Mouse (Mus musculus) heart, adult 2 months (tissue): ENCODE data around the gene Ctnnb1. TPM values are rescaled to one million over a fixed set of nuclear protein-coding genes. Genes with fewer than 3 reads are reported as not detected.
"Not testable (repeated sequence)": the region's sequence is repeated elsewhere in the genome, so short reads cannot be mapped to it uniquely, and the experiment has no call there.

Experiments
- DNase-seq, 2 experiments: peaks; one replicate each; pipeline ENCODE4 v3.0.0; 2021
- H3K27ac ChIP-seq: fragments of 200-600 bp; 2 replicates; pipeline ENCODE4 v1.8.1; 2022
- H3K27me3 ChIP-seq: fragments of 200-500 bp; 2 replicates; pipeline ENCODE4 v1.6.1; 2012; ENCODE audit warnings: mild to moderate bottlenecking, low read length, inconsistent platforms, mixed read lengths; ENCODE audit not compliant: control insufficient read depth, insufficient read depth
- H3K36me3 ChIP-seq: fragments of 200-500 bp; 2 replicates; pipeline ENCODE4 v1.6.1; 2012; ENCODE audit warnings: low read length, inconsistent platforms; ENCODE audit not compliant: control insufficient read depth, insufficient read depth
- H3K4me1 ChIP-seq: fragments of 200-500 bp; 2 replicates; pipeline ENCODE4 v1.6.1; 2011; ENCODE audit warnings: low read length; ENCODE audit not compliant: control insufficient read depth, insufficient read depth
- H3K4me3 ChIP-seq: fragments of 200-600 bp; 2 replicates; pipeline ENCODE4 v1.8.1; 2022
- H3K79me2 ChIP-seq: fragments of 200-500 bp; replicated peaks from 2 replicates; pipeline ENCODE4 v1.6.1; 2012; ENCODE audit warnings: mild to moderate bottlenecking, inconsistent platforms, low read length, moderate library complexity, mixed read lengths; ENCODE audit not compliant: control insufficient read depth, insufficient read depth
- H3K9ac ChIP-seq: fragments of 200-500 bp; 2 replicates; pipeline ENCODE4 v1.6.1; 2012; ENCODE audit warnings: low read depth, mild to moderate bottlenecking, control low read depth, inconsistent platforms, low read length, mixed read lengths
- CTCF ChIP-seq: fragments of 200-600 bp; IDR thresholded peaks from 2 replicates; pipeline ENCODE4 v1.8.1; 2022; ENCODE audit warnings: antibody characterized with exemption, mild to moderate bottlenecking, moderate library complexity
- EP300 ChIP-seq: fragments of 200-500 bp; IDR thresholded peaks from 2 replicates; pipeline ENCODE4 v1.6.1; 2011; ENCODE audit warnings: low read depth, low read length, control low read depth; ENCODE audit not compliant: insufficient read depth
- POLR2A ChIP-seq: fragments of 200-500 bp; IDR thresholded peaks from 2 replicates; pipeline ENCODE4 v1.6.1; 2011; ENCODE audit warnings: mild to moderate bottlenecking, low read depth, low read length, control low read depth; ENCODE audit not compliant: insufficient read depth
- WGBS: fragments of 180-500 bp; shearing (Covaris S2); methylation state at CpG from one replicate; pipeline ENCODE4 v1.1.7; 2018; 5-methylcytosine and 5-hydroxymethylcytosine counted together
- intact Hi-C: fragments of 180-260 bp; cut with DNase I; formaldehyde crosslinking; loops from one replicate; pipeline ENCODE4 v1.15.1; 2025
- polyA plus RNA-seq: library from polyadenylated mRNA; depleted of rRNA; stranded (reverse); fragments of >200 nt; gene quantifications from 2 replicates; pipeline ENCODE4 v1.2.3, GENCODE M21; 2012
- total RNA-seq, 2 experiments: library from RNA; stranded (reverse); gene quantifications; 2 replicates each; pipeline ENCODE4 v1.2.3; 2021

Gene Ctnnb1
- total and polyA plus RNA-seq, 3 experiments: 138 to 431 (median 382) TPM

DNA sequence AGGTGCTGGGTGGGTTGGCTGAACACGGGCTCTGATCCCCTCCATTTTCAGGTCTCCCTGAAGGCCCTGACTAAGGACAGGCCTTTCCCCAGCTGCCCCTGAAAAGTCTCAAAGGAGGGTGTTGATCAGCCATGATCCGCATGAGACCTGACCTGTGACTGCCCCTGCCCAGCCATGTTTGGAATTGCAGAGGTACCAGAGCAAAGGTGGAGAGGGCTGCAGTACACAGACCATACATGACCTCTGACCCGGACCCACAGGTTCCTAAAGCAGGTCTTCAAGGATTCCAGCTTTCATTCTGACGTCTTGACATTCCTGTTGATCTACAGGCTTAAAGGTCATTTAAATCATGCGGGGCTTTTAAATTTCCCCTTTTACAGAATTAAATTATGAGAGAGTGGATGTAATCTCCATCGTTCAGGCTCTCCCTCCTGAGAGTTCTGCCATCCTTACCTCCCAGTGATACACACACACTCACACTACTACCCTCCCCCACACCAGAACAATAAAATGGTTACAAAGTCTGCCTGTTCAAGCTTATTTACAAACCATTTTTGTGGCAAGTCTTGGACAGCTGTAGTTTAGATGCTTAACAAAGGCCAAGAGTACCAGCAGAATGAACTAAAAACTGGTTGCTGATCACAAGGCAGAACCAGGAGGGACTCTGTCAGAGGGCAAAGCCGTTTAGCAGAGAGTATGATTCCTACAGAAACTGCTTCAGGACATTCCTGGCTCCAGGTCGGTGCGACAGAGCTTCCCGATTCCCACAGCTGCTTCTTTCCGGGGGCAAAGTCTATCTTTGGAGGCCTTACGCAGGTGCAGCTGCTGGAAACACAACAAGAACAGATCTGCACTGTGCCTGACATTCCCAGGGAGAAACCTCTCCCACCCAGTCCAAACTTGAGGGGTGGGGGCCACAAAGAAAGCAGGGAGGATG, 28.4 kb upstream of the Ctnnb1 start:
- no peaks in the 10 kb centered on the region for H3K36me3 ChIP-seq
- TF ChIP-seq EP300 (no peak), POLR2A (no peak), CTCF (no peak)
- WGBS: 71% methylated on average over 12 of the region's 12 CpGs

DNA sequence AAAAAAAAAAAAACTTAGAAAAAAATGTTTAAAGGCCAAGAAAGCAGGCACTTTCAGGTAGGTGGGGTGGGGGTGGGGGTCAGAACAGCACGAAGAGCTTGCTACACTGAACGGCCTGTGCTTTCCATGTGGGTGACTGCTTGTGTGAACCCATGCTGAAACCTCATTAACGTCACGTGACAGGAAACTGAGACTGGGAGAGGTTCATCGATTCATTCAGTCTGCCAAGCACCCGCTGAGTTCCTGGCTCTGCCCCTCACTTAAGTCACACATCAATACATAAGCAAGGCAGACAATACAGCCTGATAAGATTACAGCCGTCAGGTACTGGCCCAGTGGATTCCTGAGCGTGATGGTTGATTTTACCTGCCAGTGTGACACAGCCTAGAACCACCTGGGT, 26.5 kb upstream of the Ctnnb1 start:
- no peak for TF ChIP-seq POLR2A
- no peak for TF ChIP-seq CTCF
- no peak for TF ChIP-seq EP300
- H3K27me3 ChIP-seq: no peaks in the 10 kb centered on the region
- no peaks in the 10 kb centered on the region for H3K36me3 ChIP-seq
- H3K79me2 ChIP-seq: no peaks in the 10 kb centered on the region
- intact Hi-C loops: no loop called here
- no peak overlapping the region for H3K9ac ChIP-seq
- WGBS: 42% methylated on average over 8 of the region's 8 CpGs
- no peak for DNase-seq
- H3K4me1 ChIP-seq: no peaks in the 10 kb centered on the region
- H3K4me3 ChIP-seq: no peak overlapping the region
- H3K27ac ChIP-seq: no peak overlapping the region

More for the DNA sequence above, 28.4 kb upstream of the Ctnnb1 start:
- intact Hi-C loops: no loop called here
- Histone ChIP-seq H3K79me2 (no peaks in the 10 kb centered on the region), H3K4me1 (no peaks in the 10 kb centered on the region), H3K4me3 (no peak overlapping the region), H3K9ac (no peak overlapping the region), H3K27ac (no peak overlapping the region), H3K27me3 (no peaks in the 10 kb centered on the region)
- DNase-seq: no peak

DNA sequence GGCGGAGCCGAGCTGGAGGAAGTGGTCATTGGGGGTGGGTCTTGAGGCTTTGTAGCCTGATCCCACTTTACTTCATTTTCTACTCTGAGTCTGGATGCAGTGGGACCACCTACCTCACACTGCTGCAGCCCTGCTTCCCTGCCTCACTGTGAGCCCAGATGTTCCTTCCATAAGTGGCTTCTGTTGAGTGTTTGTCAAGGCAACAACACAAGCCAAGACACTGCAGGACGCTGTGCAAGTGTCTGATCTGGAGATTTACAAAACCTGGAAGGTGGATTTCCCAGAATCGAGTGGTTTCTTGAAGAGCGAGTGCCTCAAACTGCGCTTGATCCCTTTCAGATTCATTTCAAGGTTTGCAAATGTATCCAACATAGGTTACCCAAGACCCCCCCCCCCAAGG, 20.6 kb upstream of the Ctnnb1 start:
- Histone ChIP-seq H3K4me3 (no peak overlapping the region), H3K27me3 (no peaks in the 10 kb centered on the region), H3K36me3 (no peaks in the 10 kb centered on the region), H3K4me1 (peaks cover 2% of the 10 kb centered on the region), H3K9ac (no peak overlapping the region), H3K79me2 (no peaks in the 10 kb centered on the region), H3K27ac (no peak overlapping the region)
- intact Hi-C loops: no loop called here
- TF ChIP-seq EP300 (no peak), POLR2A (no peak), CTCF (no peak)
- 88% methylated on average over 6 of the region's 6 CpGs for WGBS
- no peak for DNase-seq

DNA sequence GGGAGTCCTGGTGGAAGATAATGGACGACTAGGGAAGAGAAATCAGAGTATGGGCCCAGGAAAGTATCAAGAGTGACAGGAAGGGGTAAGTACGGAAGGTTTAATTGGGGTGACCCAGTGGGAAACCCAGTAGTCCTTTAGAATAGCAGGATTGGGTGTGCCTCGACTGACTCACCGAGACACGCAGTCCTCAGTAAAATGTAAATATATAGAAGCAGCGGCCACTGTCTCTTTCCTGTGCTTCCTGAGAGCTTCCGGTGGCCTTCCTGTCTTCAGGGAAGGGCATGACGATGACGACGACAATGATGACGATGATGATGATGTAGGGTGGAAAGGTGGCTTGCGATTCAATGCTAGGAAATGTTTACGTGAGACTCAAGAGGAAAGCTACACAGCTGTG, 15.9 kb upstream of the Ctnnb1 start:
- intact Hi-C loops: no loop called here
- Histone ChIP-seq H3K4me3 (no peak overlapping the region), H3K27ac (no peak overlapping the region), H3K9ac (no peak overlapping the region), H3K4me1 (peaks cover 10% of the 10 kb centered on the region), H3K79me2 (no peaks in the 10 kb centered on the region), H3K27me3 (no peaks in the 10 kb centered on the region), H3K36me3 (no peaks in the 10 kb centered on the region)
- WGBS: 55% methylated on average over 13 of the region's 13 CpGs
- TF ChIP-seq POLR2A (no peak), CTCF (no peak), EP300 (no peak)
- no peak for DNase-seq

DNA sequence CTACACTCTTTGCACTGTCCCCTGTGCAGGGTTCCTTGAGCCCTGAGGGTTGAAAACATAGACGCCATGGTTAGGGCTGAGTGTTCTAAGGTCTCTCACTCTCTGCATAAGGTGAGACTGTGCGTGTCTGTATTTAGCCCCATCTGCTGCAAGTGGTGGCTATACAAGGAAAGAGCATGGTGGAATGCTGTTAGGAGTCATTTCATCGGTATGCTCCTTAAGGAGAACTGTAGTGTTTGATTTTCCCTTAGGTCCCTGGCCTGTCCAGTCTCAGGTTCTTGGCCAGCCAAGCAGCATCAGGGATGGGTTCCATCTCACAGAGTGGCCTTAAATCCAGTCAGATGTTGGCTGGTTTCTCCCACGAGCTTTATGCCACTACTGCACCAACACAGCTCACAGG, 14.6 kb upstream of the Ctnnb1 start:
- H3K27me3 ChIP-seq: no peaks in the 10 kb centered on the region
- no peak overlapping the region for H3K4me3 ChIP-seq
- DNase-seq: no peak
- H3K9ac ChIP-seq: no peak overlapping the region
- H3K79me2 ChIP-seq: no peaks in the 10 kb centered on the region
- peaks cover 12% of the 10 kb centered on the region for H3K4me1 ChIP-seq
- intact Hi-C loops: loop anchor here (2.0 kb wide), 1 partner anchor 62 kb away; no protein-coding TSS in a partner anchor
- TF ChIP-seq CTCF: no peak
- no peak for TF ChIP-seq EP300
- no peak for TF ChIP-seq POLR2A
- H3K36me3 ChIP-seq: no peaks in the 10 kb centered on the region
- 77% methylated on average over 4 of the region's 4 CpGs for WGBS
- peak overlapping the region; percentile 55 for H3K27ac ChIP-seq

DNA sequence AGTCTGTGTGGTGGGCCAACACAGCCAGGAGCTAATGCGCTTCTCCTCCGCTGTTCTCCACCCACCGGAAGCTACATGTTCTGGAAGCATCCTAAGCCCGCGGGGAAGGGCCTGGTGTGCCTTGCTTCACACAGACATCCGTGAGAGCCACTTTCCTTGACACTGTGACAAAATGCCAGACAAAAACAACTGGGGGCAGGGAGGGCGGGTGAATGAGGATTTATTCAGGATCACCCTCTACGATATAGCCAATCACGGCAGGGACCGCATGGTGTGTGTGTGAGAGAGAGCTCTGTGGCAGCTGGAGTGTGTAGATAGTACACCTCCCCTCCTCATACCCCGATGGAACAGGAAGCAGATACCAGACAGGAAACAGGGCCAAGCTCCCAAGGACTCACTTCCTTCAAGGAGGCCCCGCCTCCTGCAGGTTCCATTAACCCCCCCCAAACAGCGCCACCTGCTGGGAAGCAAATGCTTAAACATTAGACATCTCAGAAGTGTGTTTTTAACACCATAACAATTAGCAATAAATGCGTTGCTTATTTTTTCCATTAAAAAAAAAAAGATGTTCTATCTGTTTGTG, 14.0 kb upstream of the Ctnnb1 start:
- 48% methylated on average over 14 of the region's 14 CpGs for WGBS
- peak; percentile 53 to 61 for DNase-seq
- Histone ChIP-seq H3K27me3 (no peaks in the 10 kb centered on the region), H3K36me3 (no peaks in the 10 kb centered on the region), H3K27ac (peak overlapping the region; percentile 55), H3K9ac (no peak overlapping the region), H3K79me2 (no peaks in the 10 kb centered on the region), H3K4me1 (peaks cover 12% of the 10 kb centered on the region), H3K4me3 (no peak overlapping the region)
- TF ChIP-seq POLR2A: peak; percentile 62
- TF ChIP-seq CTCF: peak; percentile 73
- TF ChIP-seq EP300: peak; percentile 80
- intact Hi-C loops: loop anchor here (1.0 to 5.0 kb wide), 4 partner anchors 62 to 313 kb away; no protein-coding TSS in a partner anchor

DNA sequence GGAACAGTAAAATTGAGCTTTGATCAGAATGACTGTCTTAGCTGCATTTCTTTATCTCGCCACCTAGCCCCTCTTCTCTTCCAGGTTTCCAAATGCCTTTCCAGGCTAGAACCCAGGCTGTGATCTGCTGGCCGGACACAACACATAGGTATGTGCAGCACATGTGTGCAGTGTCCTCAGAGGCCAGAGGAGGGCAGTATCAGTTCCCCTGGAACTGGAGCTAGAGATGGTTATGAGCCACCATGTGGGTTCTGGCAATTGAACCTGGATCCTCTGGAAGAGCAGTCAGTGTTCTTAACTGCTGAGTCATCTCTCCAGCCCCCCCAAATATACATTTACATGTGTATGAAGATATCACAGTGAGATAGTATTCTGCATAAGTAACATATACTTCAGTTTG, 11.4 kb upstream of the Ctnnb1 start:
- not testable (repeated sequence) for H3K9ac ChIP-seq, H3K4me3 ChIP-seq, DNase-seq, H3K27me3 ChIP-seq, H3K27ac ChIP-seq, H3K36me3 ChIP-seq, H3K79me2 ChIP-seq
- intact Hi-C loops: loop anchor here (5.0 kb wide), 2 partner anchors 140 to 315 kb away; no protein-coding TSS in a partner anchor
- H3K4me1 ChIP-seq: peaks cover 12% of the 10 kb centered on the region
- 93% methylated on average over 2 of the region's 2 CpGs for WGBS
